Mouse (Mus musculus) megakaryocyte, embryonic 14.5 days (primary cell): ENCODE measurements around the gene Sf3b3.

Experiments used
- FLI1 ChIP-seq: IDR thresholded peaks from 2 replicates; pipeline ENCODE4 v1.6.1; 2012; ENCODE audit warnings: low read length, inconsistent platforms, mixed read lengths
- GATA1 ChIP-seq: IDR thresholded peaks from 3 replicates; pipeline ENCODE4 v1.6.1; 2012; ENCODE audit warnings: mixed read lengths, low read length, inconsistent platforms, borderline replicate concordance

DNA sequence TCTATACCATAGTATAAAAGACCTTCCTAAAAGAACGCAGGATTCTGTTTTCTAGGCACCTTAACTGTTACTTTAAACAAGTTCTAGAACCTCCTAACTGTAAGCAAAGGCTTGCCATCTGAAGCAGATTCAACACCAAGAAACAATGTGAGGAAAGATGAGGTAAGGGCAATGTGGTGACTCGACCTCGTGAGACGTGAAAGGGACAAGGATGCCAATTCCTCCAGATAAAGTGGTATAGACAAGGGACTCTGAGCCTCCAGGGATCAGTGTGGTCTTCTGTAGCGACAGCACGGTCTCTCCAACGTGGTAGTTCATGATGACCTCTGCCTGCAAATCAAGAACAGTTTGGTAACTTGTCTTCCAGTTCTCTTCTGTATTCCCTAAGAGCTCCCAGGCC lies 34.8 kb downstream of the Sf3b3 start:
- no peak for TF ChIP-seq GATA1
- TF ChIP-seq FLI1: no peak
